Mouse (Mus musculus) liver, postnatal 0 days (tissue): ENCODE measurements around the gene Eva1c.

ENCODE experiments used
- CTCF ChIP-seq: sonication (generic); IDR thresholded peaks from 2 replicates; pipeline ENCODE4 v1.5.1; 2016; ENCODE audit warnings: antibody characterized with exemption, low read depth
- EP300 ChIP-seq: IDR thresholded peaks from 2 replicates; pipeline ENCODE4 v1.6.1; 2016; ENCODE audit warnings: antibody characterized with exemption, low read depth, mild to moderate bottlenecking

DNA sequence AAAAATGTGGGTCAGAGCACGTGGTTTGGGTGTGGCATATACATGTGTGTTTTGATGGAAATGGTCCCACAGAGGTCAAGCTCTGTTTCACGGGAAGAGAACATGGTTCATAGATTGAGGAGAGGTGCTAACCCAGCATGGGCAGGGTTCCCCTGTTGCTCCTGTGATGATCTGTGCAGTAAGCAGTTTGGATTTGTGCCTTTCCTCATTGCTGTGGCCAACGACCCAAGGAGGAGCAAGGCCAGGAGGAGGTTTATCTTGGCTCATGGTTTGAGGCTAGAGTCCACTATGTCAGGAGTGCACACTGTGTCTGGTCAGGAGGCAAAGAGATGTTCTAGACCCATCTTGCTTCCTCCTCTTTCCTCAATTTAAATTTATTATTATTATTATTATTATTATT lies 36.5 kb downstream of the Eva1c start:
- no peak for TF ChIP-seq CTCF
- no peak for TF ChIP-seq EP300
